Mouse (Mus musculus) bone marrow macrophage, adult 2 months (primary cell): ENCODE data around the gene Cdh9. TPM values are rescaled to one million over a fixed set of nuclear protein-coding genes. Genes with fewer than 3 reads are reported as not detected.

ENCODE experiments used
- H3K27ac ChIP-seq: 2 replicates; pipeline ENCODE4 v1.5.1; 2012; ENCODE audit warnings: low read depth, low read length; ENCODE audit not compliant: insufficient read depth
- H3K4me1 ChIP-seq: 2 replicates; pipeline ENCODE4 v1.6.1; 2012; ENCODE audit warnings: low read length; ENCODE audit not compliant: control insufficient read depth, insufficient read depth
- H3K4me3 ChIP-seq: 2 replicates; pipeline ENCODE4 v1.5.1; 2012; ENCODE audit warnings: mild to moderate bottlenecking, low read length, moderate library complexity; ENCODE audit not compliant: insufficient read depth
- CTCF ChIP-seq: IDR thresholded peaks from 2 replicates; pipeline ENCODE4 v1.5.1; 2012; ENCODE audit warnings: low read depth, mild to moderate bottlenecking, low read length, moderate library complexity
- POLR2A ChIP-seq: IDR thresholded peaks from 2 replicates; pipeline ENCODE4 v1.6.1; 2012; ENCODE audit warnings: mild to moderate bottlenecking, low read depth, low read length, borderline replicate concordance
- polyA plus RNA-seq: library from polyadenylated mRNA; stranded (reverse); fragments of >200 nt; gene quantifications from 2 replicates; pipeline ENCODE4 v1.2.4, GENCODE M21; 2012; ENCODE audit not compliant: missing spikeins, insufficient read depth, insufficient read length

Cdh9 gene
- polyA plus RNA-seq, 1 experiment, result not detected

GRCm38 (mm10) chr15:16814035-16814434, 85.5 kb downstream of the Cdh9 start:
- no peak overlapping the region for H3K4me3 ChIP-seq
- TF ChIP-seq POLR2A (no peak), CTCF (no peak)
- H3K27ac ChIP-seq, result no peak overlapping the region
- H3K4me1 ChIP-seq, result no peaks in the 10 kb centered on the region

GRCm38 (mm10) chr15:16834761-16835160, 106.2 kb downstream of the Cdh9 start:
- Histone ChIP-seq H3K4me1 (no peaks in the 10 kb centered on the region), H3K4me3 (no peak overlapping the region), H3K27ac (no peak overlapping the region)
- TF ChIP-seq POLR2A, result no peak
- TF ChIP-seq CTCF, result no peak

- no peak for TF ChIP-seq CTCF
- TF ChIP-seq POLR2A, result no peak
- Histone ChIP-seq H3K27ac (no peak overlapping the region), H3K4me3 (no peak overlapping the region), H3K4me1 (no peaks in the 10 kb centered on the region)
These were observed 154.0 kb downstream of the Cdh9 start for GRCm38 (mm10) chr15:16882542-16882941.

GRCm38 (mm10) chr15:16896674-16897073, 168.1 kb downstream of the Cdh9 start:
- no peak for TF ChIP-seq CTCF
- TF ChIP-seq POLR2A, result no peak
- Histone ChIP-seq H3K4me3 (no peak overlapping the region), H3K27ac (no peak overlapping the region), H3K4me1 (no peaks in the 10 kb centered on the region)
